Mouse (Mus musculus): ENCODE results near the gene Htra1.

DNA sequence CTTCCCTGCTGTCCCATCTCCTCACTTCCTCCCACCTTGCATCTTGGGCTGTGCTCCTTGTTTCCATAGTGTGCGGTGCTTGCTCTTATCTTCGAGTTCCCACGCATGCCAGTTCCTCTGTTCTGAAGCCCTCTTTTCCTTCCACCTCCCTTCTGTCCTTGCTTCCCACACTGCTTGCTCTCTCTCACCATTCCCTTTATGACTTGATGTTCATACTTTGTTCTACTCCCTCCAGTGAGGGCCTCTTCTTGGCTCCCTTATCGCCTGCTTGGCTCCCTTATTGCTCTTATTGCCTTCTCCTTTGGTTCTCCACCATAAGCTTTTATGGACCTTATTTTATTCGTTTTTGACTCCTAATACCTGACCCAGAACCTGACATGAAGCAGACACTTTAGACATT, 73.3 kb downstream of the Htra1 start:
- TF ChIP-seq HCFC1 (IDR thresholded peaks at IDR 0.05; ENCODE audit: borderline replicate concordance, insufficient read depth, low read length) (no peak), CHD2 (IDR thresholded peaks at IDR 0.05; ENCODE audit: low read depth, low read length) (no peak), ZC3H11A (IDR thresholded peaks at IDR 0.05; ENCODE audit: borderline replicate concordance, low read depth, low read length) (no peak)
